Mouse (Mus musculus) heart, postnatal 10 days (tissue): Measurements from ENCODE around the gene Stxbp5. TPM values are rescaled to one million over a fixed set of nuclear protein-coding genes. Genes with fewer than 3 reads are reported as not detected.
"Not testable (repeated sequence)": the region's sequence is repeated elsewhere in the genome, so short reads cannot be mapped to it uniquely, and the experiment has no call there.

Experiments used
- DNase-seq, 2 experiments: peaks; one replicate each; pipeline ENCODE4 v3.0.0; 2021
- intact Hi-C: fragments of 180-260 bp; cut with DNase I; formaldehyde crosslinking; loops from one replicate; pipeline ENCODE4 v1.15.1; 2025
- total RNA-seq, 2 experiments: library from RNA; stranded (reverse); gene quantifications; 2 replicates each; pipeline ENCODE4 v1.2.3; 2021

Stxbp5 gene
- 10 to 100 TPM; 12.5 to 13.5 TPM for total RNA-seq

DNA sequence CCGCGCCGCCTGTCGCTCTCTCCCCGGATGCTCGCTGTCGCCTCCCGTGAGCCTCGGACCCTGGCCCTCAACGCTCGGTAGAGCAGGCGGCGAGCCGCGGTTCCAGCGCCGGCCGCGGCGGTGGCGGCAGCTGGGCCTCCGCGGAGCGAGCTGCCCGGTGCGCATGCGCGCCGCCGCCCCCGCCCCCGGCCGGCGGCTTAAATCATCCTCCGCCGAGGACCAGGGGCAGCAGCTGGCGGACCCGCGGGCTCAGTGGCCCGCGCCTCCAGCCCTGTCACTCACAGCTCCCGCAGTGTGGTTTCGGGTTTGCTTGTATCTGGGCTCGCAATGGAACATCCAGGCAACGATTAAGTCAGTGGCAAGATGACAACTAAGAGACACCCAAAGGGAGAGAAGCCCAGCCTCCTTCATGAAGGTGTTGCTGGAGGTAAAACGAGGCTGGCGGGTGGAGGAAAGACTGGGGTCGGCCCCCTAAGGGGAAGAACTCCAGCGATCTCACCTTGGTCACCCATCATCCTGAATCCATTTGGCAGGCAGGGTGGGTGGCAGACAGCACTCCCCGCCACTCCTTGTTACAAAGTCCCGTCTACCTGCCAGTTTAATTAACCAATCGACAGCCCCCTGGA lies at the start of gene Stxbp5:
Stxbp5 (minus strand) TSS at position 9 of the 626 bp plus-strand sequence.
- intact Hi-C loops: no loop called here
- peak; percentile 83 to 90 for DNase-seq

DNA sequence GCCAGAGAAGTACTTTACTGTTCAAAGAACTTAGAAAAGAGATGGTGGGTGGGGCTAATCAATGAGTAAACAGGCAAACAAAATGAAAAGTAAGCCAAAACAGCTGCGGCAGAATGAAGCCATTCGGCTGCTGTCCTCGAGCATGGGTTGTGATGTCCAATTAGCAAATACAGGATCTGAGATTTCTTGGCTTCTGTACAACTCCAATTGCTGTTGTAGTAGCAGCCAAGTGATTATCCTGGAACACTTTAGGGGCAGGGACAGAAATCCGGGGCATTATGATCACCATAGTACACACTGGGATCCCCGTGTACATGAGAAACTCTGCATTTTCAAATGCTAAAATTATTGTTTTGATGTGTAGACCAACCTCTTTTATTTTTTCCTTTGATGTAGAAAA lies 11.5 kb upstream of the Stxbp5 start:
- no peak for DNase-seq
- intact Hi-C loops: no loop called here

DNA sequence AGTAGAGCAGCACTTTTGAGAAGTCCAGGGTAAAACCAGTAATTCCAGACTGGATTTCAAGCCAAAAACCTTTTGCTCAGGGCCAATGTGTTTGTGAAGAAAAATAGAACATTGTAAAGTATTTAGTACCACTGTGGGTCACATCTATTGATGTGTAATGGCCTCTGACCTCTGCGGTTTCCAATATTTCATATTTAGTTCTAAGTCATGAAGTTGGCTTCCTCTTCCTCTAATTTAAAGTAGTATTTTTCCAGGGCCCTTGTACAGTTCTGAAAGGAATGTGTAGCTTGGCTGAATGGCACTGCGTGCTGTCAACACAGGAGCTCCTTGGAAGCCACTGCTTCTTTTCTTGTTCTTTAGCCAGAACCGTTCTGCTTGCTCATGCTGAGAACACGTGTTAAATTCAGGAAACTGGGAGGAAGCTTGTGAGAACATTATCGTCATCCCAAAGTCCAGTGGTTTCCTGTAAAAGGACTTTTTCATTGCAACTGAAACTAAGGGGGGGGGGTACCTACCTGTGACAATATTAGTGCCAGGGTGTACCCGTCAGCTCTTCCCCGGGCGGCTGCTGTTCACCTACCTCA lies 7.1 kb upstream of the Stxbp5 start:
- DNase-seq: peak; percentile 45 to 57
- intact Hi-C loops: no loop called here

DNA sequence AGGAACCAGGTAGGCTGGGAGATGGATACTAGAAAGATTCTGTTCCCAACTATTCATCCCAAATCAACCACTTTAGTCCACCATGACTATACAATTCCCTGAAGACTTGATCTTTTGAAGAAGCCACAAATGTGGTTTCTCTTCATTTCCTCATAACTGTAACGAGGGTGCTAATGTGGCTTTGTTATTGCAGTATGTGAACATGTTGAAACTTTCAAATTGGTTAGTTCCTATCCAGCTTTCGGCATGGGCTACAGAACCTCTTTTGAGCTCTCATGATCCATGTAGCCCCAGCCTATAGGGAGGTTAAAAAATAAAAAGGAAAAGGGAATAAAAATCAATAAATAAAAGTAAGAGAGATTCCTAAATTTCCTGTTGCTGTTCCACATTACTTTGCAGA lies 6.6 kb upstream of the Stxbp5 start:
- DNase-seq: no peak
- intact Hi-C loops: no loop called here

DNA sequence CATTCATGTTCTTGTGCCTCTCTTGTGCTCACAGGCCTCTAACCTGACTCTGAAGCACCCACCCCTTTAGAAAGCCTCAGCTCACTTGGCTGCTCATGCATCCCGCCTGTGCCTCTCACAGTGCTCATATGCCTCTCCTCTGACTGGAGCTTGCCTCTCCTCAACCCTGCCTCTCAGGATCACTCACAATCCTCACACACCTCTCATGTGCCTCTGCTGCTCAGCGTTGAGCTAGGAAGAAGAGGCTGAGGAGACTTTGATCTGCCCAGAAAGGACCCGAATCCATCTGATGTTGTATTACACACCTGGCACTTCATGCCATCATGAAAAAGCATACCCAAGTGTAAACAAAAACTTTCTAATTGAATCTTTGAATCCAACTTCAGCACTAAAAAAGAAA lies 5.3 kb upstream of the Stxbp5 start:
- no peak for DNase-seq
- intact Hi-C loops: no loop called here

DNA sequence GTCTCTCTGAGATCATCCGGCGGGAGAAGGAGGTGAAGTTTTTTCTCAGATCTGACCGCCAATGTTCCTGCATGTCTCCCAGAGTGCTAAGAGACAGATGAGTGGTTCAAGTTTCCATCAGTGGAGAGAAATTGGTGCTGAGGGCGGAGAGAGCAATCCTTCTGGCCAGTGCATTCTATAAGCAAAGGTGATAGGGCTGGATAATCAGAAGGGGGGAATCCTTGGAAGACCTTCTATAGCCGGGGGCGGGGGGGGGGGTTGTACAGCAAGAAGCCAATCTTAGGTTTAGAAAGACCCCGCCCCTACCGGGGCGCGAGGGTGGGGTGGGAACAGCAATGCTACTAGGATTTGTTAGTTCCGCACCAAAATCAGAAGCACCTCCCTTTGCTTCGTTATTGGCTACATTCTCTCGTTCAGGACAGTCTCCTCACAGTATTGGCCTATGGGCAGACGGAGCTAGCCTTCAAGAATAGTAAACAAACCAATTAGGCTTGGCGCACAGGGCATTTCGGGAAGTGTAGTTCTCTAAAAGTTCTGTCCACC lies 889 bp upstream of the Stxbp5 start:
- intact Hi-C loops: no loop called here
- peak; percentile 89 to 90 for DNase-seq

DNA sequence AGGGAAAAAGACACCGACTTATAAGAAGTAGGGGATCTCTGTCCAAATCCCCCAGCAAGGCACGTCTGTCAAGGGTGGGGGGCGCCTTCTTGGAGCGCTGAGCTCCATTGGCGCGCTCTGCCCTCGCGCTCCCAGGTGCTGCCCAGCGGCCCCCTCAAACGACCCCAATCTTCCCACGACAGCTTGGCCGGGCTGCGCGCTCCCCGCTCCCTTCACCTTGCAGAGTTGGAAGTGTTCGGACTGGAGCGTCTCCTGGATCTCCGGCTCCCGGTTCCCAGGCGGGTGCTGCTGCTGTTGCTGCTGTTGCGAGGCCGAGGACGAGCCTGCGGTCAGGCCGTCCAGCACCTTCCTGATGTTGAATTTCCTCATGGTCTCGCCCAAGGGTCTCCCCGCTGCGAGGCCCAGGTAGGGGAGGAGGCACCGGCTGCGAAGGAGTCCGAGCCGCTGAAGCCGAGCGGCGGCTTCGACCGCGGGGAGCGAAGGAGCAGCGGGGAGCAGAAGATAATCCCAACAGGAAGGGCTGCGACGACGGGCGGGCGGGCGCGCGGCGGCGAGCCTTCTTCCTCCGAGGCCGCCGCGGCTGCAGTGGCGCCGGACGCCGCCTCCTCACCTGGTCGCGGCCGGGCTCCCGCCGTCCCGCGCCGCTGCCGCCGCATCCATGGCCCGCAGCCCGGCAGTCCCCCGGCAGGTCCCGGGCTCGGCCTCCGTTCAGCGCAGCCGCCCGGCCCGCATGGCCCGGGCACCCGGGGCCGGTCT lies 386 bp downstream of the Stxbp5 start:
- intact Hi-C loops: no loop called here
- DNase-seq: peak; percentile 67 to 69

DNA sequence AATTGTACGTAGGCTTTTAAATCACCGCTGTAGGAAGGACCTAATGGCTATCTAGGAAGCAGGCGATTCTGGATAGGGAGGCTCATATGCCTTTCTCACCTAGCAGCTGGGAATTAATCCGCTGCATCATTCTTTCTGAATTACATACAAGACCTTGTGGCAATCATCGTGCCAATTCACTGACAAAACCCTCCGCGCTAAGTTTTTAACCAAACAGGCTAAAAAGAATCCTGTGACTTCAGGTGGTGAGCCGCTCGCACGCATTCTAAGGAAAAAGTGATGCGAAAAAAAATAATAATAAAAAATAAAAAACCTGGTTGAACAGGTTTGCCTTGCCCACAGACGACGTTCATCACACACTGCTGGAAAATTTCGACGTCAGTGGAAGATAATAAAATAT lies 1.1 kb downstream of the Stxbp5 start:
- intact Hi-C loops: no loop called here
- peak; percentile 22 to 26 for DNase-seq

DNA sequence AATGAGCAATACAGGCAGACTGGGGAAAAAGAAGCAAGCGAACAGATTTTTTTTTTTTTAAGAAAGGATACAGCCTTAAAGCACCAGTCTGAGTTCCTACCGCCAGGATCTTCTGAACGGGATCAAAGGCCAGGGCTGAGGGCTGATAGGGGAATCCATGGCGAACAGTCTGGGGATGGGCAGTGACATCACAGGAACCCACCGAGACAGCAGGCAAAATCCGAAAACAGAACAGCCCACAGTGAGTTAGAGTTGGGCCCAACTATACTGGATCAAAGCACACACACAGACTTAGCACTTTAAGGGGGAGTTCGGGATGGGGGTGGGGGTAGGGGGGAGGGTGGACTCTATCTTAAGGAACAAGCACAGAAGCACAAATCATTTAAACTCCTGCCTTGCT lies 1.8 kb downstream of the Stxbp5 start:
- intact Hi-C loops: no loop called here
- DNase-seq: no peak

DNA sequence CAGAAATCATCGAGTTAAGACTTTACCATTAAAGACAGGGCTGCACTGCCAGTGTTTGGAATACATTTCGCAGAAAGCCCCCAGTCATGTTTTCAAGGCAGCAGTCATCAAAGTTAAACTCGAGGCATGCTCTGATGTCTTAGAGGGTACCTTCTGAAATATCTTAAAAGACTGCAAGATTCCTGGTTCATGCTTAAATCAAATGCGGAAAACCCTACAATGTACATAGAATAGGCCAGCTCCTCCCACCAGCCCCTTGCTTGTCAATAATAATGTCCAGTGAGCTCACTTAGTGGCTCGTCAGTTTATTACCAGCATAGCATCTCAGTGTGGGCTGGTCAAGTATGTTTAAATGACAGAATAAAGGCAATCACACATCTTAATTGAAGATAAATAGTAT lies 3.0 kb downstream of the Stxbp5 start:
- DNase-seq: no peak
- intact Hi-C loops: no loop called here

DNA sequence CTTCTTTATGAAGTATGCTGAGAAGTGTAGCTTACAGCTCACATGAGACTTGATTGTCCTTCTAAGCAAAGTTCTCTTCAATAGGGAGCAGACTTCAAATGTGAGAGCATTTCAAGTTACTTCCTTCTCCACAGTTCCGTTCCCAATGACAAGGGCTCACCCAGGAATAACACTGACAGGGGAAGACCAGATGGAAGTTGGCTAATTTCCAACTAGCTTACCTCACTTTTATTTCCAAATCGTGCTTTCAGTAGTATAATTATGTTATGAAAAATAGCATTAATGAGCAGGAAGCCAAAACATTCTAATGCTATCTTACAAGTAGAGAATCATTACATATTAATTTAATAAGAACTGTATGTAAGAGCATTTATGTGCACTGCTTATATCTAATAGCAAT lies 7.3 kb downstream of the Stxbp5 start:
- intact Hi-C loops: no loop called here
- no peak for DNase-seq

DNA sequence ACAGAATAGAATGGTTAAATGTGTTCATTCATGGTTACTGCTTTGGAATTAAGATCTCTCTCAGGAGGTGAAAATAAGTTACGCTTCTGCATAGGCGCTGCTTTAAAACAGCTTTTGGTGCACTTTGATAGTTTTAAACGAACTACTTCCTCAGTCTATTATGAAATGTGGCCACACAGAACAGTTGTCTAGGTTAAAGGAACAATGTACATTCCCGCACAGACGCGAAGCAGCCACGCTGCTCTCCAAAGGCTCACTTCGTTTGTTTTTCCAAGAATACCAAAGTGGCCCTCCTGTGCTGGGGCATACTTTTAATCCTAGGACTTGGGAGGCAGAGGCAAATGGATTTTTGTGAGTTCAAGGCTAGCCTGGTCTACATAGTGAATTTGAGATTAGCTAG lies 11.2 kb downstream of the Stxbp5 start:
- intact Hi-C loops: no loop called here
- DNase-seq: no peak

DNA sequence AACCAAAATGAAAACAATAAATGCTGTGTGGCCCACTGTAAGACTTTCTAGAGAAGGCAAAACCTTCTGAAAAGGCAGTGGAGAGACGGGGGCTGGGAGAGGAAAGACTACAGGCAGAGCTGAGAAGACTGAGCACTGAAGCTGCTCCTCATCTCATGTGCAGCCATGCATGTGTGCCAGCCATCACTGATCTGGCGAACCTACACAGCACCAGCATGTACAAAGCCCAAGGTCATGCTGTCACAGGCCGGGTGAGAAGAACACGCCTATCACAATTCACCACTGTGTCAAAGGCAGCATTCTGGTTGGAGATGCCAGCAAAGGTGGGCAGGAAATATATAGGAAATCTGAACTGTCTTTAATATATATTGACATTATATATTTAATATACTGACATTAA lies 12.2 kb downstream of the Stxbp5 start:
- intact Hi-C loops: no loop called here
- no peak for DNase-seq

DNA sequence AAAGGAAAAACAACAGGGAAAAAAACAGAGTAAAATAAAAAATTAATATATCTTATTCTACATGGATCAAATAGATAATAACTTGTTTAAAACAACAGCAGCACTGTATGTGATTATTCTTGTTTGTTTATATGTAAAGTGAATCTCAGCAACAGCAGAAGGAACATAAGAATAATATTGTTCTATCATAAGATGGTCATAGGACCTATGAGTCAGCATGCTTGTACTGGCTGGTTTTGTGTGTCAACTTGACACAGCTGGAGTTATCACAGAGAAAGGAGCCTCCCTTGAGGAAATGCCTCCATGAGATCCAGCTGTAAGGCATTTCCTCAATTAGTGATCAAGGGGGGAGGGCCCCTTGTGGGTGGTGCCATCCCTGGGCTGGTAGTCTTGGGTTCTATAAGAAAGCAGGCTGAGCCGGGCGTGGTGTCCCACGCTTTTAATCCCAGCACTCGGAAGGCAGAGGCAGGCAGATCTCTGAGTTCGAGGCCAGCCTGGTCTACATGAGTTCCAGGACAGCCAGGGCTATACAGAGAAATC lies 19.0 kb downstream of the Stxbp5 start:
- DNase-seq, intact Hi-C loops: not testable (repeated sequence)

DNA sequence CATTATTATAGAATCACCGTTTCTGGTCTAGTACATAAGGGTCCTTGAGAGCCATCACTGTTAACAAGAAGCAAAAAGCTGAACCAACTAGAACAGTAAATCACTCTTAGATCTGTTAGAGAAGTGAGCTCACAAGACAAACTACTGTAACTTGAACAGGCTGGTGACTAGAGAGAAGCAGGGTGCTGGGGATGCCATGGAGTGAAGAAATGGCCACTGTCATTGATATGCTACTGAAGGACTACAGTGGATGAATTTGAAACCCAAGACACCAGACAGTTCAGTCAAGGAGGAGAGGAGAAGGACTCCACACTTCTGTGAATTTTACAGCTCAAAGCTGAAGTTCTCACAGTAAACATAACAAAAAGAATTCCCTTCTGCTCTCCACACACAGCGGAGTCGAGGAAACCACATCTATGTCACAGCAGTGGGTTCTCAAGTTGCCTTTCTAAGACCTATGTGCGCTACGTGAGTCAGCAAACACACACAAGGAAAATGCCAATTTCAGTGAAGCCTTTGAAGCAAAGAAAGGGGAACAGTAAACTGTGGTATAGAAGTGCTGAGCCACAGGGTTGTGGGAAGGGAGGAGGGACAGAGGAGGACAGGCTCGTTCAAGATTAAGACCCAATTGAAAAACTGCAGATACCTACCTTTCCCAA lies 20.7 kb downstream of the Stxbp5 start:
- no peak for DNase-seq
- intact Hi-C loops: no loop called here

DNA sequence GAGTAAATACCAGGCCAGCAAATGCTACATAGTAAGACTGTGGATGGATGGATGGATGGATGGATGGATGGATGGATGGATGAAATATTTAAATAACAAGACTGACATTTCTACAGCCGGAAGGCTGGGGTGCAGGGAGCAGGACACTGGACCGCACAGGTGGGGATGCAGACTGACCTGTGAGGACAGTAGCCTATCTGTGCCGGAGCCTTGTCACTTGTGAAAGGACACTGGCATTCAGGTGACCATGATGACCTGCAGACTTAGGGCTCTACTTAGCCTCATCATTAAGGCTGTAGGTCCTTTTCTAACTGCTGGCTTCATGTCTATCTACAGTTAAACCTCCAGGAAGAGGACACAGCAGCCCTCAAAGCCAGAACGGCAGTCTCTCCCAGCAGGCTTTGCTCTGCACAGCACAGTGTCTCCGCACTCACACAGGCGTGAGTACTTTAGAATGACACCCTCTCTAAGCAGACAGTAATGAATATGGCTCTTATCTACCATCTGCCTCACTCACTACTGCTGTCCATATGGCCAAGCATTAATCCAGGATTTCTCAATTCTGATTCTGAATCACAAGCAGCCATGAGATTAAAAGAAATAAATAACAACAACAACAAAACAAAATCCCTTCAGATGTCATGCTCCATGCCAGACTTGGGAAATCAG lies 21.9 kb downstream of the Stxbp5 start:
- DNase-seq: no peak
- intact Hi-C loops: no loop called here

DNA sequence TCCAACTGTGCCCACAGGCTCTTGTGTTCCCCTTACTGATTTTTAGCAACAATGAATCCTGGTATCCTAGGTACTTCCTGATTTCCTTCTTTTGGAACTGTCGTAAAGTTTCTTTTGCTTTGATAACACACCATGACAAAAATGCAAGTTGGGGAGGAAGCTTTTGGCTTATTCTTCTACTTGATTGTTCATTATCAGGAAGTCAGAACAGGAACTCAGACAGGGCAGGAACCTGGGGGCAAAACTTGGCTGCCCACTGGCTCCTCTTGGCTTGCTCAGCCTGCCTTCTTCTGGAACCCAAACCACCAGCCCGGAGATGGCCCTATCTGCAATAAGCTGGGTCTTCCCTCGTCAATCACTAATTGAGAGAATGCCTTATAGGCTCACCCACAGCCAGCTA lies 25.0 kb downstream of the Stxbp5 start:
- no peak for DNase-seq
- intact Hi-C loops: no loop called here

DNA sequence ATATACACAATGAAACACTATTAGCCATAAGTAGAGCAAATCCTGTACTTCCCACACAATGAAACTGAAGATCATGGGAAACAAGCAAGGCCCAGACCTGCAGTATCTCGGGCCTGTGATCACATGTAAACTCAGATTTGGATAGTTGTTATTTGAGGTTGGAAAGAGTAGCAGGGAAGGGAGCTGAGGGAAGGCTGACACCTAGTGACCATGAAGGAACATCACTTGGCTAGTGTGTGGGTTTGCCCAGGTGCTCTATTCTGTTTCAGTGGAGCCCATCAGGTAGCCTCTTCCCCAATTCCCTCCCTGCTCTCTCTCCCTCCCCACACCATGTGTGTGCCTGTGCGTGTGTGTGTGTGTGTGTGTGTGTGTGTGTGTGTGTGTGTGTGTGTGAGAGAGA lies 28.7 kb downstream of the Stxbp5 start:
- intact Hi-C loops: no loop called here
- DNase-seq: no peak

DNA sequence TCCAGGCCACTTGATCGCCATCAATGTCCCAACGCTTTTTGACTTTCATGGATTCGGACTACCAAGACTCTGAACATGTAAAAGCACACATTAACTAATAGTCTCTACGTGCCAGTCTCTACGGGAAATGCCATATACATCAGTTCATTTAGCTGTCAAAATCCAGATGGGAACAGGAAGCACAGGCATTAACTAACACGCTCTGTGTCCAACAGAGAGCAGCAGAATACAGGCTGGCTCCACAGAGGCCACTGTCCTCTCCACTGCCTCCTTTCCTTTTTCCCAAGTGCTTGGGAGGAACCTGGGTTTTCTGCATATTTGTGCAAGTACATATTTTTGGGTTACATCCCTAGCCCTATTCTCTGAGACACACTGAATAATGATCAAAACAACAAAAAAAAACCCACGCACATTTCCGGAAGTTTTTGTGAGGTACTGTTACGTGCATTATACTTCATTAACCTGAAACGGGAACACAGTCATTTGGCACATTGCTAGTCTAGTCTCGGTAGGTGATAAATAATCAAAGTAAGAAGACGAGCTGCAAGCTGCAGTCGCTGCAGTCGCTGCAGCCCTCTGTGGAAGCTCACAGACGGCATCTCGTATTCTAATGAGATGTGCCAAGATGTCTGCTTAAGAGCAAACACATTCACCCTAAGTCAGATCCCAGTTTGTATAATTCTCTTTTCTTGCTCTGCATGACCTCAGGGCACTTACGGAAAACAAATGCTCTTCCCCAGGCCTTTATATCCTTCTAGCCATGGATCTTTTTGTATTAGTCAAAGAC lies 33.9 kb downstream of the Stxbp5 start:
- intact Hi-C loops: loop anchor here (5.0 kb wide), 1 partner anchor 455 kb away; no protein-coding TSS in a partner anchor
- peak in 1 of 2 experiments; percentile 18 for DNase-seq

DNA sequence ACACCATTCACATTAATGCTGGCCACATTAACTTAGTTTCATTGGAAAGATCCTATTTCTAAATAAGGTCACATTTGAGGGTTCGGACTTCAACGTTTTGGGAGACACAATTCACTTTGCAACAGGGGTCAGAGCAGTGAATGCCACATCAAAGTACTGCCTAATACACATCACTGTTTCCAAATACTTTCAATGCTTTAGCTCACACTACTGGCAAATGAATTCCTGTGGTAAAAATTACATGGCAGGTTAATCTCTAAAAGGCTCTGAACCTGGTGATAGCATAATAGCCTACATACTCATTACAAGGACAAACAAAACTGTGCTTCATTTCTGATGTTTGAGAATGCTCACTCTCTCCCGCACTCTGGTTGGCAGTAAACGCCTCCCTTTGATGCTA lies 40.9 kb downstream of the Stxbp5 start:
- intact Hi-C loops: no loop called here
- DNase-seq: no peak
